ENCODE assay signal across 11 mouse cellular contexts in genomic region chr3:67892026-67892705, GRCm38 (mm10). TPM values are rescaled to one million over a fixed set of nuclear protein-coding genes. Genes with fewer than 3 reads are reported as not detected.
DNase-seq lines count a peak whose midpoint lies in the region; ATAC-seq and TF ChIP-seq lines count a peak whose summit lies in the region.
"Had no signal": no experiment of that assay in that cellular context is flagged by ENCODE, and none has a peak within 500 bp of the region (broad histone marks: within the 10 kb centered on the region; RNA-seq: fewer than 3 reads in every experiment).

Iqcj (plus strand) TSS chr3:67892220.
Iqschfp (plus strand) TSS chr3:67892232.

- no peaks in the 10 kb centered on the region for H3K27me3 ChIP-seq in lung, embryonic 14.5 days (ENCODE audit: insufficient read depth, low read length)
- peaks cover 38% of the 10 kb centered on the region for H3K27me3 ChIP-seq in limb, embryonic 13.5 days

- H3K9me3 ChIP-seq in lung, embryonic 14.5 days (ENCODE audit: low read depth, low read length): no peaks in the 10 kb centered on the region
- H3K9me3 ChIP-seq in limb, embryonic 13.5 days: no peaks in the 10 kb centered on the region
- H3K9me3 ChIP-seq: G1E had no signal

- no peak for TF ChIP-seq CTCF in lung, embryonic 14.5 days (IDR thresholded peaks at IDR 0.05; ENCODE audit: low read depth)

- no peak for ATAC-seq in lung, embryonic 14.5 days (ENCODE audit: insufficient read depth)
- peak; percentile 36; the same call in 1 of the 2 replicates for ATAC-seq in limb, embryonic 13.5 days (ENCODE audit: low FRiP score, low read depth)
- no peak for ATAC-seq in granulocyte monocyte progenitor cell, adult 5-6 weeks (replicated peaks; ENCODE audit: poor library complexity, severe bottlenecking)

- WGBS in lung, embryonic 14.5 days: 50% methylated on average over 15 of the region's 15 CpGs
- 28% methylated on average over 15 of the region's 15 CpGs for WGBS in limb, embryonic 13.5 days

- H3K36me3 ChIP-seq in lung, embryonic 14.5 days (ENCODE audit: insufficient read depth): no peaks in the 10 kb centered on the region
- H3K36me3 ChIP-seq in limb, embryonic 13.5 days: no peaks in the 10 kb centered on the region
- H3K36me3 ChIP-seq: G1E had no signal

- H3K27ac ChIP-seq in lung, embryonic 14.5 days (ENCODE audit: low read depth): no peak within 1 kb of the TSS
- H3K27ac ChIP-seq in limb, embryonic 13.5 days: no peak within 1 kb of the TSS
- H3K27ac ChIP-seq: liver, embryonic 14.5 days had no signal

- H3K4me1 ChIP-seq in lung, embryonic 14.5 days (ENCODE audit: insufficient read depth): no peaks in the 10 kb centered on the region
- H3K4me1 ChIP-seq in limb, embryonic 13.5 days: peaks cover 21% of the 10 kb centered on the region

- H3K4me3 ChIP-seq in lung, embryonic 14.5 days (ENCODE audit: low read depth, low read length): no peak within 1 kb of the TSS
- peak within 1 kb of the TSS; percentile 13 for H3K4me3 ChIP-seq in limb, embryonic 13.5 days

- H3K4me2 ChIP-seq in lung, embryonic 14.5 days: 0 out of 2 replicates have a peak within 1 kb of the TSS, but pooled peaks have one; percentile 25
- peak within 1 kb of the TSS; percentile 58 for H3K4me2 ChIP-seq in limb, embryonic 13.5 days (replicated peaks)

- DNase-seq in lung, embryonic 14.5 days: peak; percentile 12
- DNase-seq in lung, postnatal 36 days: no peak
- peak; percentile 5 for DNase-seq in frontal cortex, postnatal 25 days (ENCODE audit: low spot score in 2 of 2)
- DNase-seq in right cerebral cortex, postnatal 14 days: peak; percentile 16
- DNase-seq in c-Kit-positive CD71-positive TER-119-positive erythroid progenitor cells, embryonic 14.5 days (ENCODE audit: low spot score): no peak
- no peak for DNase-seq in kidney, postnatal 25 days
- DNase-seq: heart, postnatal 36 days had no signal

- no peak within 1 kb of the TSS for H3K9ac ChIP-seq in lung, embryonic 14.5 days
- no peak within 1 kb of the TSS for H3K9ac ChIP-seq in limb, embryonic 13.5 days
- H3K9ac ChIP-seq: liver, embryonic 14.5 days had no signal

RNA-seq across cellular contexts. Expression of gene Iqcj, which starts in this region (rescaled TPM):
- polyA plus RNA-seq in lung, embryonic 14.5 days (2014; fragmentation: Nextera tagmentation; extraction: Ambion mirVana): not detected in 2 replicates
- 0.11 and 0.18 TPM in 2 replicates for polyA plus RNA-seq in limb, embryonic 13.5 days (2015; fragmentation: Nextera tagmentation; extraction: Ambion mirVana)
- total RNA-seq in granulocyte monocyte progenitor cell, adult 5-6 weeks (2014; fragmentation: Nextera tagmentation): not detected in 2 replicates
- not detected in 2 replicates for total RNA-seq in granulocyte monocyte progenitor cell, adult 5-6 weeks (2017)
- total RNA-seq: heart, postnatal 36 days had no signal
- polyA plus RNA-seq: G1E; liver, embryonic 14.5 days had no signal

RNA-seq across cellular contexts. Expression of gene Iqschfp, which starts in this region (rescaled TPM):
- polyA plus RNA-seq in lung, embryonic 14.5 days (2014; fragmentation: Nextera tagmentation; extraction: Ambion mirVana): not detected in 2 replicates
- polyA plus RNA-seq in limb, embryonic 13.5 days (2015; fragmentation: Nextera tagmentation; extraction: Ambion mirVana): 0.34 TPM in 1 of 2 replicates, not detected in the other
- not detected in 2 replicates for total RNA-seq in granulocyte monocyte progenitor cell, adult 5-6 weeks (2014; fragmentation: Nextera tagmentation)
- total RNA-seq in granulocyte monocyte progenitor cell, adult 5-6 weeks (2017): not detected in 2 replicates
- total RNA-seq: G1E; heart, postnatal 36 days had no signal
- polyA plus RNA-seq: G1E; liver, embryonic 14.5 days had no signal

Comparison
In these comparisons a context has a peak if more than half of its experiments do, and no peak if none do; other contexts are left out.
1. Peak in DNase-seq and H3K4me2 ChIP-seq in lung, embryonic 14.5 days; RNA of the genes that start here not detected or under 1 TPM.
2. Peak in ATAC-seq, H3K4me3 ChIP-seq and H3K4me2 ChIP-seq in limb, embryonic 13.5 days; RNA of the genes that start here not detected or under 1 TPM.
3. DNase-seq: peak in frontal cortex, postnatal 25 days (2 of 2) and right cerebral cortex, postnatal 14 days (single experiment); none in lung, postnatal 36 days (single experiment), c-Kit-positive CD71-positive TER-119-positive erythroid progenitor cells, embryonic 14.5 days (single experiment) and kidney, postnatal 25 days (0 of 2).